In genomic region chr10:68207803-68208669, GRCm38 (mm10) we compare ENCODE assay signal across 9 mouse cellular contexts.
A peak's percentile ranks its signal among the peaks of the same experiment; 100 is the strongest.
DNase-seq lines count a peak whose midpoint lies in the region; ATAC-seq and TF ChIP-seq lines count a peak whose summit lies in the region.
"Had no signal": no experiment of that assay in that cellular context is flagged by ENCODE, and none has a peak within 500 bp of the region (broad histone marks: within the 10 kb centered on the region; RNA-seq: fewer than 3 reads in every experiment).

No protein-coding gene starts in this region.

- H3K4me3 ChIP-seq in lung, embryonic 14.5 days (ENCODE audit: low read depth, low read length) = no peak overlapping the region
- H3K4me3 ChIP-seq in lung, postnatal 0 days (ENCODE audit: low read depth, low read length) = peak overlapping the region; percentile 8; the same call in 1 of the 2 replicates

- no peak for TF ChIP-seq EP300 in lung, postnatal 0 days (IDR thresholded peaks at IDR 0.05)

- intact Hi-C loops in heart, postnatal 36 days (cut with DNase I) = no loop called here
- intact Hi-C loops in left cerebral cortex, postnatal 25 days (cut with DNase I) = no loop called here

- ATAC-seq in lung, embryonic 14.5 days (ENCODE audit: insufficient read depth) = no peak
- ATAC-seq in lung, postnatal 0 days = no peak
- ATAC-seq in activated CD4-positive, CD25-positive, alpha-beta regulatory T cell, adult 4 months = no peak

- H3K4me1 ChIP-seq in lung, embryonic 14.5 days (ENCODE audit: insufficient read depth) = 0 out of 2 replicates have a peak, but pooled peaks cover 3% of the 10 kb centered on the region
- no peaks in the 10 kb centered on the region for H3K4me1 ChIP-seq in lung, postnatal 0 days (ENCODE audit: insufficient read depth, low read depth, low read length)

- H3K9ac ChIP-seq in lung, embryonic 14.5 days = no peak overlapping the region
- H3K9ac ChIP-seq in lung, postnatal 0 days (replicated peaks; ENCODE audit: low read depth) = no peak overlapping the region
- H3K9ac ChIP-seq: liver, embryonic 14.5 days had no signal

- peak; percentile 88 for DNase-seq in lung, embryonic 14.5 days
- no peak for DNase-seq in lung, postnatal 25 days (ENCODE audit: low spot score)
- peak; percentile 24 to 45 for DNase-seq in cerebellum, postnatal 36 days
- DNase-seq in heart, postnatal 36 days = peak; percentile 28 to 33
- DNase-seq in lung, postnatal 0 days (ENCODE audit: low spot score) = no peak
- no peak for DNase-seq in thymus, postnatal 25 days
- DNase-seq in left cerebral cortex, postnatal 25 days (ENCODE audit: low spot score in 2 of 2) = no peak

- H3K27ac ChIP-seq in lung, embryonic 14.5 days (ENCODE audit: low read depth) = no peak overlapping the region
- no peak overlapping the region for H3K27ac ChIP-seq in lung, postnatal 0 days (ENCODE audit: low read length)
- H3K27ac ChIP-seq: liver, embryonic 14.5 days had no signal

- no peaks in the 10 kb centered on the region for H3K36me3 ChIP-seq in lung, embryonic 14.5 days (ENCODE audit: insufficient read depth)
- H3K36me3 ChIP-seq in lung, postnatal 0 days (ENCODE audit: insufficient read depth, low read length) = no peaks in the 10 kb centered on the region

- no peaks in the 10 kb centered on the region for H3K9me3 ChIP-seq in lung, embryonic 14.5 days (ENCODE audit: low read depth, low read length)
- H3K9me3 ChIP-seq in lung, postnatal 0 days (ENCODE audit: low read length) = no peaks in the 10 kb centered on the region

- H3K27me3 ChIP-seq in lung, embryonic 14.5 days (ENCODE audit: insufficient read depth, low read length) = no peaks in the 10 kb centered on the region
- H3K27me3 ChIP-seq in lung, postnatal 0 days (replicated peaks; ENCODE audit: insufficient read depth, low read length) = no peaks in the 10 kb centered on the region

- no peak for TF ChIP-seq CTCF in lung, embryonic 14.5 days (IDR thresholded peaks at IDR 0.05; ENCODE audit: low read depth)
- no peak for TF ChIP-seq CTCF in lung, postnatal 0 days (IDR thresholded peaks at IDR 0.05)

- H3K4me2 ChIP-seq in lung, embryonic 14.5 days = peak overlapping the region; percentile 40
- peak overlapping the region; percentile 41 for H3K4me2 ChIP-seq in lung, postnatal 0 days (replicated peaks; ENCODE audit: low read depth, low read length)

- WGBS in lung, embryonic 14.5 days = 21% methylated on average over 20 of the region's 20 CpGs
- 38% methylated on average over 20 of the region's 20 CpGs for WGBS in lung, postnatal 0 days

Comparison
In these comparisons a context has a peak if more than half of its experiments do, and no peak if none do; other contexts are left out.
1. DNase-seq: peak in lung, embryonic 14.5 days (single experiment), cerebellum, postnatal 36 days (2 of 2) and heart, postnatal 36 days (2 of 2); none in lung, postnatal 25 days (single experiment), lung, postnatal 0 days (single experiment), thymus, postnatal 25 days (single experiment) and left cerebral cortex, postnatal 25 days (0 of 2).